Mouse (Mus musculus): ENCODE results near the gene Grpel1. TPM values are rescaled to one million over a fixed set of nuclear protein-coding genes. Genes with fewer than 3 reads are reported as not detected.

Gene Grpel1
- polyA plus RNA-seq, 1 experiment, result 47.3 TPM

DNA sequence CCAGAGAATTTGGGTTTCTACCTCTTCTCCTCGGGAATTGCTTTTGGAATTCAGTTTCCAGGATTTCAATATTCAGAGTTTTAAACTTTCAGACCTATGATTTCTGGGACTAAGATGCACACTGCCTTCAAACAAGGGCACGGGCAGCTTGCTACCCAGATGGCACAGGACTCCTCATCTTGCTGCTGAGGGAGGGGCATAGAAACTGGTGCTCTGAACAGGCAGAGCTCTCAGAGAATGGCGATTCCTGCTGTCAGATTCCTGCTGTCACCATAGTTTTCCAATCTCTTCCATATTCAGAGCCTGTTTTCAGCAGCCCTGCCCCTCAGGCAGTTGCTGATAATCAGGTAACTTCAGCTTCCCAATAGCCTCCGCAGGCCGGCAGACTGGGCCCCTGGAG is 50.8 kb downstream of the Grpel1 start:
- H3K36me3 ChIP-seq (ENCODE audit: control insufficient read depth, insufficient read depth), result peaks cover 39% of the 10 kb centered on the region
- no peaks in the 10 kb centered on the region for H3K79me2 ChIP-seq (ENCODE audit: control insufficient read depth, insufficient read depth)
- no peaks in the 10 kb centered on the region for H3K79me3 ChIP-seq (ENCODE audit: low read depth)
- no peak for TF ChIP-seq MYOG (IDR thresholded peaks at IDR 0.05; ENCODE audit: control insufficient read depth, extremely low read depth, insufficient read length)
- no peak for TF ChIP-seq CTCF (IDR thresholded peaks at IDR 0.05; ENCODE audit: control insufficient read depth, insufficient read depth, insufficient read length)
- no peak for TF ChIP-seq MAX (IDR thresholded peaks at IDR 0.05)
- no peak for TF ChIP-seq USF1 (IDR thresholded peaks at IDR 0.05; ENCODE audit: low read depth)
- TF ChIP-seq CEBPB (IDR thresholded peaks at IDR 0.05; ENCODE audit: low read depth), result no peak
- TF ChIP-seq MYOD1 (IDR thresholded peaks at IDR 0.05; ENCODE audit: control insufficient read depth, insufficient read length, low read depth), result no peak
- no peak overlapping the region for H3K4me3 ChIP-seq (ENCODE audit: insufficient read depth, poor library complexity, severe bottlenecking)
- H3ac ChIP-seq (ENCODE audit: control insufficient read depth, insufficient read length, low read depth), result no peak overlapping the region
- H3K27me3 ChIP-seq (ENCODE audit: control insufficient read depth, insufficient read depth, insufficient read length), result no peaks in the 10 kb centered on the region

DNA sequence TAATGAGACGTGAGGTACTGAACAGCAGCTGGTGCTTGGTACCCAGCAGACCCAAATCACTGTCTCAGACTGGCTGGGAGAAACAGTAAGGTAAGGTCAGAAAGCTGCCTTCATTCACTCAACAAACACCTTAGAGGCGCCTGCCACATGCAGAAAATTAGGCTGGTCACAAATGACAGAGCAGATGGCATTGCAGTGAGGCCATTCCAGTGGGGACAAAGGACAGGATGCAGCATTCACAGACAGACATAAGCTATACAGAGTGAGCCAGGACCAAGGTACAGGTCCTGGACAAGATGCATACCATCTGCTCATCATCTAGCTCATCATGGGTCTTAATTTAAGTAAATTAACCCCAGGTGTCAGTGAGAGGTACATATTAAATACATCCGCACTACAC is 52.8 kb downstream of the Grpel1 start:
- Histone ChIP-seq H3K4me3 (ENCODE audit: insufficient read depth, poor library complexity, severe bottlenecking) (no peak overlapping the region), H3ac (ENCODE audit: control insufficient read depth, insufficient read length, low read depth) (no peak overlapping the region), H3K27me3 (ENCODE audit: control insufficient read depth, insufficient read depth, insufficient read length) (no peaks in the 10 kb centered on the region), H3K79me2 (ENCODE audit: control insufficient read depth, insufficient read depth) (no peaks in the 10 kb centered on the region), H3K36me3 (ENCODE audit: control insufficient read depth, insufficient read depth) (peaks cover 47% of the 10 kb centered on the region), H3K79me3 (ENCODE audit: low read depth) (no peaks in the 10 kb centered on the region)
- TF ChIP-seq CTCF (IDR thresholded peaks at IDR 0.05; ENCODE audit: control insufficient read depth, insufficient read depth, insufficient read length), result no peak
- no peak for TF ChIP-seq USF1 (IDR thresholded peaks at IDR 0.05; ENCODE audit: low read depth)
- TF ChIP-seq CEBPB (IDR thresholded peaks at IDR 0.05; ENCODE audit: low read depth), result no peak
- TF ChIP-seq MAX (IDR thresholded peaks at IDR 0.05), result no peak
- TF ChIP-seq FOSL1 (IDR thresholded peaks at IDR 0.05; ENCODE audit: insufficient read depth, low read length, poor library complexity, severe bottlenecking), result no peak
- no peak for TF ChIP-seq MYOD1 (IDR thresholded peaks at IDR 0.05; ENCODE audit: control insufficient read depth, insufficient read length, low read depth)
- no peak for TF ChIP-seq MYOG (IDR thresholded peaks at IDR 0.05; ENCODE audit: control insufficient read depth, extremely low read depth, insufficient read length)

DNA sequence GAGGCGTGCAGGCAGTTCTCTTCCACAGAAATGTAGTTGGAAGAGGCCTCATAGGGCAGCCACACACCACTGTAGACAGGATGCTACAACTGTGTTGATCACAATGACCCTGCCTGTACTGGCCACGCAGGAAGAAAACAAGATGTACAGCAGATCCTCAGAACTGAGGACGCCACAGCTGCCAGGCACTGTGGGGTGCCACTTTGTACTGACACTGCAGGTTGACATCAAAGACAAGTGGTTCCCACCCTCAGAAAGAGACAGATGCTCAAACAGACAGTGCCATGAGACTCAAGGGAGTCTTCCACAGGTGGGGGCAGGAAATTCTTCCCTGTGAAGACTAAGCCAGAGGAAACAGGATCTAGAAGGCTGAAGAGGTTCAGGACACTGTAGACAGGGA is 55.0 kb downstream of the Grpel1 start:
- H3K79me2 ChIP-seq (ENCODE audit: control insufficient read depth, insufficient read depth), result no peaks in the 10 kb centered on the region
- H3K27me3 ChIP-seq (ENCODE audit: control insufficient read depth, insufficient read depth, insufficient read length), result no peaks in the 10 kb centered on the region
- TF ChIP-seq USF1 (IDR thresholded peaks at IDR 0.05; ENCODE audit: low read depth) (no peak), MYOD1 (IDR thresholded peaks at IDR 0.05; ENCODE audit: control insufficient read depth, insufficient read length, low read depth) (no peak), MAX (IDR thresholded peaks at IDR 0.05) (no peak), CEBPB (IDR thresholded peaks at IDR 0.05; ENCODE audit: low read depth) (no peak), MYOG (IDR thresholded peaks at IDR 0.05; ENCODE audit: control insufficient read depth, extremely low read depth, insufficient read length) (no peak), CTCF (IDR thresholded peaks at IDR 0.05; ENCODE audit: control insufficient read depth, insufficient read depth, insufficient read length) (no peak), FOSL1 (IDR thresholded peaks at IDR 0.05; ENCODE audit: insufficient read depth, low read length, poor library complexity, severe bottlenecking) (no peak)
- no peak overlapping the region for H3K4me3 ChIP-seq (ENCODE audit: insufficient read depth, poor library complexity, severe bottlenecking)
- no peaks in the 10 kb centered on the region for H3K79me3 ChIP-seq (ENCODE audit: low read depth)
- H3K36me3 ChIP-seq (ENCODE audit: control insufficient read depth, insufficient read depth), result peaks cover 38% of the 10 kb centered on the region
- no peak overlapping the region for H3ac ChIP-seq (ENCODE audit: control insufficient read depth, insufficient read length, low read depth)

DNA sequence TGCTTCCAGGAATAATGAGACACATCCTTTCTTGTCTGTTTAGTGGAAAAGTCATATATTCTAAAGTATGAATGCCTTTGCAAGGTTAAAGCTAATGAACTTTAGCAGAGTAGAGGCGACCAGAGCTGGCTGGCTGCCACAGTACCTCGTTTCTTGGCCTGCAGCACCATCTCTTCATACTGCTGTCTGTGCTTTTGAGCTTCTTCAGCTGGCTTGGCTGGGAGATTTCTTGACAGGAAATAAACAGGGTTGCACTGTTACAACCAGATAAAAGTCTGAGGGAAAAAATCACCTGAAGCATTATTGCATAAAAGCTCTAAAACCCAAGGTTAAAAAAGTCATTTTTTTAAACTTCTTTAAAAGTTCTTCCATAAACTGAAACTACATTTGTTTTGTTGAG is 58.0 kb downstream of the Grpel1 start:
- Histone ChIP-seq H3K4me3 (ENCODE audit: insufficient read depth, poor library complexity, severe bottlenecking) (no peak overlapping the region), H3K79me2 (ENCODE audit: control insufficient read depth, insufficient read depth) (peaks cover 15% of the 10 kb centered on the region), H3K27me3 (ENCODE audit: control insufficient read depth, insufficient read depth, insufficient read length) (no peaks in the 10 kb centered on the region), H3K79me3 (ENCODE audit: low read depth) (no peaks in the 10 kb centered on the region), H3K36me3 (ENCODE audit: control insufficient read depth, insufficient read depth) (peaks cover 28% of the 10 kb centered on the region), H3ac (ENCODE audit: control insufficient read depth, insufficient read length, low read depth) (no peak overlapping the region)
- TF ChIP-seq MAX (IDR thresholded peaks at IDR 0.05) (no peak), FOSL1 (IDR thresholded peaks at IDR 0.05; ENCODE audit: insufficient read depth, low read length, poor library complexity, severe bottlenecking) (no peak), MYOD1 (IDR thresholded peaks at IDR 0.05; ENCODE audit: control insufficient read depth, insufficient read length, low read depth) (no peak), MYOG (IDR thresholded peaks at IDR 0.05; ENCODE audit: control insufficient read depth, extremely low read depth, insufficient read length) (no peak), CTCF (IDR thresholded peaks at IDR 0.05; ENCODE audit: control insufficient read depth, insufficient read depth, insufficient read length) (no peak), CEBPB (IDR thresholded peaks at IDR 0.05; ENCODE audit: low read depth) (no peak), USF1 (IDR thresholded peaks at IDR 0.05; ENCODE audit: low read depth) (no peak)

DNA sequence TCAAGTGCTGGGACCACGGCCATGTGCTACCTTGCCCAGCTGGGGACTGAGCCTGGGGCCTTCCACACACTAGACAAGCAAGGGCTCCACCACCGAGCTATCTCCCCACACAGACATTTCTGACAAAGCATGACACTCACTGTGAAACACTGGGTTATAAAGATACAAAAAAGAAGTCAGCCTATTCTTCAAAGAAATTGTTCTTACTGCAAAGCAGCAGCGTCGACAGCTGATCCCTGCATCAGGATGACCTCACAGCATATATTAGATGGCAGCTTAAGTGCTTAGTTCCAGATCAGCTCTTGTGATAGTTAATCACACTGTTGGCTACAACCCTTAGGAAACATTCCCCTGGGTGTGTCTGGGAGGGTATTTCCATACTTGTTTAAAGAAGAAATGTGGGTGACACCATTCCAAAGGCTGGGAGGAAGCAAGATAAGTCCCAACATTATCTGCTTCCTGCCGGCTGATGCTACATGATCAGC is 58.5 kb downstream of the Grpel1 start:
- TF ChIP-seq CTCF (IDR thresholded peaks at IDR 0.05; ENCODE audit: control insufficient read depth, insufficient read depth, insufficient read length) (no peak), MAX (IDR thresholded peaks at IDR 0.05) (no peak), MYOD1 (IDR thresholded peaks at IDR 0.05; ENCODE audit: control insufficient read depth, insufficient read length, low read depth) (no peak), CEBPB (IDR thresholded peaks at IDR 0.05; ENCODE audit: low read depth) (no peak), USF1 (IDR thresholded peaks at IDR 0.05; ENCODE audit: low read depth) (no peak), FOSL1 (IDR thresholded peaks at IDR 0.05; ENCODE audit: insufficient read depth, low read length, poor library complexity, severe bottlenecking) (no peak), MYOG (IDR thresholded peaks at IDR 0.05; ENCODE audit: control insufficient read depth, extremely low read depth, insufficient read length) (no peak)
- Histone ChIP-seq H3ac (ENCODE audit: control insufficient read depth, insufficient read length, low read depth) (no peak overlapping the region), H3K27me3 (ENCODE audit: control insufficient read depth, insufficient read depth, insufficient read length) (no peaks in the 10 kb centered on the region), H3K36me3 (ENCODE audit: control insufficient read depth, insufficient read depth) (peaks cover 25% of the 10 kb centered on the region), H3K4me3 (ENCODE audit: insufficient read depth, poor library complexity, severe bottlenecking) (no peak overlapping the region), H3K79me2 (ENCODE audit: control insufficient read depth, insufficient read depth) (peaks cover 15% of the 10 kb centered on the region), H3K79me3 (ENCODE audit: low read depth) (no peaks in the 10 kb centered on the region)

Other genes starting within 250 kb of the Grpel1 start
- gene Sorcs2, start 66.9 kb upstream of the Grpel1 start, polyA plus RNA-seq (2012; fragmentation: generic; extraction: Trizol), result 67.7 TPM
- 10.2 TPM for gene Tada2b, start 19.3 kb downstream of the Grpel1 start, polyA plus RNA-seq (2012; fragmentation: generic; extraction: Trizol)
- 0.42 TPM for gene Ccdc96, start 19.6 kb downstream of the Grpel1 start, polyA plus RNA-seq (2012; fragmentation: generic; extraction: Trizol)
- 10.7 TPM for gene Tbc1d14, start 128.3 kb downstream of the Grpel1 start, polyA plus RNA-seq (2012; fragmentation: generic; extraction: Trizol)
- gene D5Ertd579e, start 231.0 kb downstream of the Grpel1 start, polyA plus RNA-seq (2012; fragmentation: generic; extraction: Trizol), result 8.6 TPM

Measured in C2C12 (cell line).